Mouse (Mus musculus) ES-E14 (cell line): Measurements from ENCODE around the gene Mycn. TPM values are rescaled to one million over a fixed set of nuclear protein-coding genes. Genes with fewer than 3 reads are reported as not detected.

Experiments
- DNase-seq: peaks from one replicate; pipeline ENCODE4 v3.0.0-alpha.2; 2013; ENCODE audit warnings: low read depth, low spot score
- H3K27ac ChIP-seq: 2 replicates; pipeline ENCODE4 v1.5.1; 2012; ENCODE audit warnings: low read depth, mild to moderate bottlenecking, low read length, moderate library complexity, mixed read lengths; ENCODE audit not compliant: poor library complexity, insufficient read depth, severe bottlenecking
- H3K36me3 ChIP-seq: 2 replicates; pipeline ENCODE4 v1.6.1; 2012; ENCODE audit warnings: mild to moderate bottlenecking, low read length, moderate library complexity, mixed read lengths; ENCODE audit not compliant: control insufficient read depth, poor library complexity, insufficient read depth, severe bottlenecking
- H3K4me1 ChIP-seq, 2 experiments: fragments of 150-350 bp in 1 of 2; sonication (generic) in 1 of 2; 2 replicates each; pipeline ENCODE4 v1.6.1; 2012; ENCODE audit warnings: low read length in 2 of 2, mild to moderate bottlenecking in 1 of 2, mixed read lengths in 1 of 2; ENCODE audit not compliant: control insufficient read depth in 2 of 2, insufficient read depth in 2 of 2, poor library complexity in 1 of 2
- H3K4me3 ChIP-seq, 2 experiments: fragments of 150-350 bp in 1 of 2; sonication (generic) in 1 of 2; 2 replicates each; pipeline ENCODE4 v1.5.1; 2012; ENCODE audit warnings: low read length in 2 of 2, low read depth in 1 of 2, mild to moderate bottlenecking in 1 of 2, mixed read lengths in 1 of 2; ENCODE audit not compliant: insufficient read depth in 1 of 2, poor library complexity in 1 of 2, severe bottlenecking in 1 of 2
- H3K9ac ChIP-seq: 2 replicates; pipeline ENCODE4 v1.6.1; 2012; ENCODE audit warnings: low read depth, mild to moderate bottlenecking, low read length, mixed read lengths; ENCODE audit not compliant: poor library complexity, insufficient read depth, severe bottlenecking
- H3K9me3 ChIP-seq: fragments of 150-350 bp; sonication (generic); 2 replicates; pipeline ENCODE4 v1.6.1; 2012; ENCODE audit warnings: low read depth, mild to moderate bottlenecking, low read length; ENCODE audit not compliant: control insufficient read depth, insufficient read depth
- CHD2 ChIP-seq: IDR thresholded peaks from 2 replicates; pipeline ENCODE4 v1.6.1; 2014; ENCODE audit warnings: mild to moderate bottlenecking, low read depth, low read length, inconsistent platforms
- HCFC1 ChIP-seq: IDR thresholded peaks from 2 replicates; pipeline ENCODE4 v1.6.1; 2012; ENCODE audit warnings: low read length, inconsistent platforms, borderline replicate concordance; ENCODE audit not compliant: insufficient read depth
- MAFK ChIP-seq: IDR thresholded peaks from 2 replicates; pipeline ENCODE4 v1.6.1; 2014; ENCODE audit warnings: mild to moderate bottlenecking, low read depth, low read length, inconsistent platforms; ENCODE audit not compliant: insufficient read depth
- ZC3H11A ChIP-seq: IDR thresholded peaks from 2 replicates; pipeline ENCODE4 v1.6.1; 2012; ENCODE audit warnings: low read depth, mild to moderate bottlenecking, inconsistent platforms, low read length, borderline replicate concordance
- ZNF384 ChIP-seq: IDR thresholded peaks from 2 replicates; pipeline ENCODE4 v1.6.1; 2012; ENCODE audit warnings: low read depth, low read length, inconsistent platforms
- in situ Hi-C, 2 experiments: fragments of 600-800 bp; cut with MboI; formaldehyde crosslinking; loops; one replicate each; pipeline ENCODE4 v1.15.1; 2025; ENCODE audit warnings: low sequenced_read_pairs in 2 of 2, inconsistent platforms in 1 of 2; ENCODE audit not compliant: unreplicated experiment in 2 of 2
- total RNA-seq: library from RNA; depleted of rRNA; stranded (reverse); fragments of 300-350 nt; gene quantifications from 2 replicates; pipeline ENCODE4 v1.2.3, GENCODE M21; 2012

Gene Mycn
- total RNA-seq, 1 experiment: 76.8 TPM

DNA sequence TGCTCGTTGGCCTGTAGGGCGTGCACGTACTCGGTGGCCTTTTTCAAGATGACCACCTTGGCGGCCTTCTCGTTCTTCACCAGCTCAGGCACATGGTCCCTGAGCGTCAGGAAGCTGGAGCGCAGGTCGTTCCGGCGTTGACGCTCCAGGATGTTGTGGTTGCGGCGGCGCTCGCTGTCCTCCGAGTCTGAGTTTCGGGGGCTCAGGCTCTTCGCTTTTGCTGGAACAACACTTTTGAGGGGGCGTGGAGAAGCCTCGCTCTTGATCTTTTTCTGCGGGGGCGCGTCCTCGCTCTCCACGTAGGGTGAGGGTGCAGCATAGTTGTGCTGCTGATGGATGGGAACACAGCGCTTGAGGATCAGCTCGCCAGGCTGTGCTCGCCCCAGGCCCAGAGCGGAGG lies 4.6 kb downstream of the Mycn start:
- Histone ChIP-seq H3K27ac (no peak overlapping the region), H3K4me3 (peak overlapping the region; percentile 81 to 94), H3K4me1 (peaks cover 4 to 5% of the 10 kb centered on the region in 2 experiments), H3K9me3 (no peaks in the 10 kb centered on the region), H3K36me3 (peaks cover 43% of the 10 kb centered on the region), H3K9ac (peak overlapping the region; percentile 72)
- DNase-seq: no peak
- TF ChIP-seq CHD2 (no peak), ZC3H11A (no peak), MAFK (no peak), ZNF384 (no peak), HCFC1 (no peak)
- in situ Hi-C loops: loop anchor here in 1 of 2 experiments (10.0 kb wide), 1 partner anchor 152 kb away; no protein-coding TSS in a partner anchor

DNA sequence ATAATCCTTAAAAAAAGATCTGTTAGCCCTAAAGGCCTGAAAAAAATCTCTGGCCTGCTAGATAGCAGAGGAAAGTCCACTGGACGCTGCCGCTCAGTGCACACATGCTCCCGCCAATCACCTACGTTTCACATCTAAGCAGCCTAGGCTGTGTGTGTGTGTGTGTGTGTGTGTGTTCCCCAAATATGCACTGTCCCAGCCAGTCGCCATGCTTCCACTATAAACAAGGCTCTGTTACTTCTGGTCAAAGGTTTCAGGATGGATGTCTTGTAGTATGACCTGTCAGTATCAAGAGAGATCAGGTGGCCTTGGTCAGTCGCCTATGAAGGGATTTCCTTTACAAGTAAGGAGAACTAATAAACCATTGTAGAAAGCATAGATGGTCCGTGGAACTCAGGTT lies 9.5 kb downstream of the Mycn start:
- Histone ChIP-seq H3K4me3 (no peak overlapping the region), H3K9me3 (no peaks in the 10 kb centered on the region), H3K27ac (no peak overlapping the region), H3K4me1 (peaks cover 11 to 22% of the 10 kb centered on the region in 2 experiments), H3K9ac (no peak overlapping the region), H3K36me3 (peaks cover 13% of the 10 kb centered on the region)
- in situ Hi-C loops: loop anchor here in 1 of 2 experiments (10.0 kb wide), 1 partner anchor 147 kb away; no protein-coding TSS in a partner anchor
- DNase-seq: no peak
- TF ChIP-seq ZC3H11A (no peak), HCFC1 (no peak), ZNF384 (no peak), CHD2 (no peak), MAFK (no peak)

DNA sequence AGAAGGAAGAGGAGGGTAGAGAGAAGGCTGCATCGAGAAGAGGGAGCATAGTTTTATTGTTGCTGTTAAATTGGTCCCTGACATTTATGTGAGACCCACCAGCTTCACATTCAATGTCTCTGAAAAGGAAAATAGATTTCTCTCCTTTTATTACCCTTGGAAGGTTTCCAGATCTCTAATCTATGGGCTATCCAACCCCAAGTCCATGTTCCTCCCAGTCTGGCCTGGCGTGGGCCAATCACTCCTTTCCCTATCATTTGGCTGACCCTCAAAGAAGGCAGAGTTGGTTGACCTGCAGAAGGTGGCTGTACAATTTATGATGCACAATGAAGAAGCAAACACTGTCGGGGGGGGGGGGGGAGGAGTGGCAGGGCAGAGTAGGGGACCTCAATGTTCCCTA lies 13.5 kb downstream of the Mycn start:
- in situ Hi-C loops: no loop called here
- H3K4me1 ChIP-seq: peaks cover 17 to 29% of the 10 kb centered on the region in 2 experiments
- peak overlapping the region; percentile 15; the same call in 1 of the 2 replicates for H3K27ac ChIP-seq
- H3K4me3 ChIP-seq: no peak overlapping the region
- no peak for DNase-seq
- H3K36me3 ChIP-seq: no peaks in the 10 kb centered on the region
- H3K9me3 ChIP-seq: no peaks in the 10 kb centered on the region
- H3K9ac ChIP-seq: no peak overlapping the region
- TF ChIP-seq HCFC1 (no peak), ZC3H11A (no peak), ZNF384 (no peak), MAFK (no peak), CHD2 (no peak)

DNA sequence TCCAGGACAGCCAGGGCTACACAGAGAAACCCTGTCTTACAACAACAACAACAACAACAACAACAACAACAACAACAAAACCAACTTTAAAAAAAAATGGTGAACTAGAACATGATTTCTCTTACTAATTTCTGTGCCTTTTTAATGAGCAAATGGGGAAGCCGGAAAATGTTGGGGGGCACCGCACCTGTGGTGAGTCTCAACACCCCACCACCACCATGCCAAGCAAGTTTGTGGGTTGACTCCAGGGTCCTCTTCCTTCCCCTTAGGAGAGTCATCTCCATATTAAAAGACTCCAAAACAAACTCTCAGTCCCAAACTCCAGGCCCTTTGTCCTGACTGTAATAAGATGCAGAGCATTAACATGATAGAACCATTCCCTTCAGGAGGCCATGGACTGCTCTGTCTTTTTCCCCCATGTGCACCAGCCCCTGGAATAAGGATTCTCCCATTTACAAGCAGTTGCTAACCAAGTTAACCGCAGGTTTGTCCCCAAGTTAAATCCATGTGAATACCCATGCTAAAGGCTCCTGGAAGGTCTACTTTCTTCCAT lies 14.7 kb downstream of the Mycn start:
- Histone ChIP-seq H3K9me3 (no peaks in the 10 kb centered on the region), H3K36me3 (no peaks in the 10 kb centered on the region), H3K9ac (no peak overlapping the region; the same call in 1 of the 2 replicates), H3K4me3 (peak overlapping the region in 1 of 2 experiments; percentile 9; a peak in 1 of 4 replicates), H3K4me1 (peaks cover 17 to 28% of the 10 kb centered on the region in 2 experiments), H3K27ac (peak overlapping the region; percentile 92)
- TF ChIP-seq MAFK (no peak), ZC3H11A (no peak), ZNF384 (no peak), HCFC1 (no peak), CHD2 (no peak)
- in situ Hi-C loops: no loop called here
- DNase-seq: no peak

DNA sequence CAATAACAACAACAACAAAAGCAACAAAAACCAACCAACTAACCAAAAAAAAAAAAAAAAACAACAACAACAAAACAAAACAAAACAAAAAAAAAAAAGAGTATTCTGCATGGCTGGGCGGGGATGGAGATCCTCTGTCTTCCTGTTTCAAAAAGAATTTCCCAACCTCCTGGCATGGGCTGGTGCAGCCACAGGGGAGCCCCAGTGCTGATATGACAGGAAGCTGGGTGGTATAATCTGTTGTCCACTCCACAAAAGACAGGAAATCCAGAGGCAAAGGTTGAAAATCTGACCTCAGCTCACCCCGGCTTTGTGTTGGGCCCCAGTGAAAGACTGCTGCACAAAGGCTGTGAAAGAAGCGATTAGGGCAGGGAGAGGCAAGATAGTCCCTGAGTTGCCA lies 17.3 kb downstream of the Mycn start:
- no peak for DNase-seq
- Histone ChIP-seq H3K4me3 (no peak overlapping the region), H3K4me1 (peaks cover 20 to 37% of the 10 kb centered on the region in 2 experiments), H3K9ac (no peak overlapping the region), H3K9me3 (no peaks in the 10 kb centered on the region), H3K36me3 (no peaks in the 10 kb centered on the region), H3K27ac (no peak overlapping the region)
- in situ Hi-C loops: no loop called here
- TF ChIP-seq CHD2 (no peak), ZNF384 (0 out of 2 replicates have a peak, but pooled peaks have one; percentile 42)
